Mouse (Mus musculus): ENCODE data around the gene Mllt3.

GRCm38 (mm10) chr4:87850051-87850450 lies 183.1 kb downstream of the Mllt3 start:
- TF ChIP-seq CTCF (IDR thresholded peaks at IDR 0.05; ENCODE audit: extremely low read depth, insufficient read depth, insufficient read length, insufficient replicate concordance) (no peak), POLR2A (IDR thresholded peaks at IDR 0.05; ENCODE audit: low read depth, low read length) (no peak)
